Mouse (Mus musculus): ENCODE data around the gene 9130019O22Rik.
"Not testable (repeated sequence)": the region's sequence is repeated elsewhere in the genome, so short reads cannot be mapped to it uniquely, and the experiment has no call there.

Gene 9130019O22Rik

DNA sequence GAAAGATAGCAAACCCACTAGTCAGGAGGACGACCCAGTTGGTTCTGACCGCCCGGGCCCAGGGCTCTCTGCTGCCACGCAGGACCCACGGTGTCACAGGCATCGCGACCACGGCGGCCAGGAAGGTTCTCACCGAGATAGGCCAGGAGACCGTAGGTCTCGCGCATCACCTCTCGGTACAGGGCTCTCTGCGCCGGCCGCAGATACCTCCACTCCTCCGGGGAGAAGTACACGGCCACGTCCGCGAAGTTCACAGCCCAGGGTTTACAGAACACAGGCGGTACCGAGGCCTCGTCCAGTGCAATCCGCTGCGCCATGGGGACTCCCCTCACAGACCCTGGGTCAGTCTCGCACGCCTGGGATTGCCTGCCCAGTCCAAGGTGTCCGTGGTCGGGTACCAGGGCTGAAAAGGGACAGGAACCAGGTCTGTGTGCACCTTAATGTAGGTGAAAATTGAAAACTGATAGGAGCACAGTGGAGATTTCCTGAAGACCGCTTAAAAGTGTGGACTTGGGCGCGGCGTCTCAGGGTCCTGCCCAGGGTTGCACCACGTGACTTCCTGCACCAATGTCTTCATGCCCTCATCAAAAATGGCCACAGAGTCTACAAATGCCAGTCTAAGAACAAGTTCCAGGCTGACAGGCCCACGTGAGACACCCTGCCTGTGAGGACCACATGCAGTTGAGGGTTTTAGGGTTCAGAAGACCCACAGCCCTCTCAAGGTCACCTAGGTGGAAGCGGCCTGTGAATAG is at the start of gene 9130019O22Rik:
9130019O22Rik (minus strand) TSS at position 526 of the 752 bp plus-strand sequence.
- peak; percentile 71 to 87 for DNase-seq (ENCODE audit: low spot score in 2 of 2)

DNA sequence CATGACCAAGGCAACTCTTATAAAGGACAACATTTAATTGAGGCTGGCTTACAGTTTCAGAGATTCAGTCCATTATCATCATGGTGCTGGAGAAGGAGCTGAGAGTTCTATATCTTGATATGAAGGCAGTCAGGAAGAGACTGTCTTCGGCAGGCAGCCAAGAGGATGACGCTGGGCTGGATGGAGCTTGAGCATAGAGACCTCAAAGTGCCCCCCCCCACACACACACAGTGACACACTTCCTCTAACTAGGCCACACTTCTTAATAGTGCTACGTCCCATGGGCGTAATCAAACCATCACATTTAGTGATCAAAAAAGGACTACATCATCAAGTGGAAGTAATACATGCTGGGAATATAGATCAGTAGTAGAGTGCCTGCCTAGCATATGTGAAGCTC is 48.2 kb upstream of the 9130019O22Rik start:
- no peak for DNase-seq (ENCODE audit: low spot score in 2 of 2)

DNA sequence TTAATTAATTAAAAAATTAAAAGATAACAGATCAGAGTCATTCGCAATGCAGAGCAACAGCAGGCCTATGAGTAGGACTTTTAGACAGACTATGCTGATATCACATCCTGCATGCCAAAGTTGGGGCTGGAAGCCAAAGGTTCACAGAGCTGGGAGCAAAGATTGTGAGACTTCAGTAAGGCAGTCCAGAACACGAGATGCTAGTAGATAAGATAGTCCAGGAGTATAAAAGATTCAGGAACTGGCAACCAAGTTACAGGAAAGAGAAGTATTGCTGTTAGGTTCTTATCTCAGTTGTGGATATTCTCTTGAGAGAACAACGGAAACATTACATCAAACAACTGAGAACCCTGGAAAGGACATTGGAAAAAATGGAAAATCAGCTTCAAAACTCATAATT is 39.4 kb upstream of the 9130019O22Rik start:
- DNase-seq (ENCODE audit: low spot score in 2 of 2): no peak

DNA sequence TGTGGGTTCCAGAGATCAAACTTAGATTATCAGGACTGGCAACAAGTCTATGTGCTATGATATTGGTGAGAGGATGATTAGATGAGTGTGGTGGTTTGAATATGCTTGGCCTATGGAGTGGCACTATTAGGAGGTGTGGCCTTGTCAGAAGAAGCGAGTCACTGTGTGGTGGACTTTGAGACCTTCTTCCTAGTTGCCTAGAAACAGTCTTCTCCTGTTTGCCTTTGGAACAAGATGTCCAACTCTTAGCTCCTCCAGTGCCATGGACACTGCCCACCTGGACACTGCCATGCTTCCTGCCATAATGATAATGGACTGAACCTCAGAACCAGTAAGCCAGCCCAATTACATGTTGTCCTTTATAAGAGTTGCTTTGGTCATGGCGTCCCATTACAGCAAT is 38.9 kb upstream of the 9130019O22Rik start:
- DNase-seq (ENCODE audit: low spot score in 2 of 2): no peak

DNA sequence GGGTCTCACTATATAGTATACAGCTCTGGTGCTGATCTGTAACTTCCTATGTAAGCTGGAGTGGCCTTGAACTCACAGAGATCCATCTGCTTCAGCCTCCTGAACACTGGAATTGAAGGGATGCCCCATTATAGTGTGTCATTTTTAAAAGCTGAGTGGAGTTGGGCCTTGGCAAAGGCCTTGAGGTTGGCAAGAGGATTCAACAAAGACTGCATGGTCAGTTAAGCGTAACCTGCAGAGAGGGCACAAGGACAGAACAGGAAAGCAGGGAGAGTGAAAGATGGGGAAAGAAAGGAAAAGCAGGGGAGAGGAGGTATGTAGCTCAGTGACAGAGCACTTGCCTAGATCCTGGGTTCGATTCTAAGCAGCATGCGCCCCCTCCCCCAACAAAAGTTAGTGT is 38.3 kb upstream of the 9130019O22Rik start:
- DNase-seq (ENCODE audit: low spot score in 2 of 2): no peak

DNA sequence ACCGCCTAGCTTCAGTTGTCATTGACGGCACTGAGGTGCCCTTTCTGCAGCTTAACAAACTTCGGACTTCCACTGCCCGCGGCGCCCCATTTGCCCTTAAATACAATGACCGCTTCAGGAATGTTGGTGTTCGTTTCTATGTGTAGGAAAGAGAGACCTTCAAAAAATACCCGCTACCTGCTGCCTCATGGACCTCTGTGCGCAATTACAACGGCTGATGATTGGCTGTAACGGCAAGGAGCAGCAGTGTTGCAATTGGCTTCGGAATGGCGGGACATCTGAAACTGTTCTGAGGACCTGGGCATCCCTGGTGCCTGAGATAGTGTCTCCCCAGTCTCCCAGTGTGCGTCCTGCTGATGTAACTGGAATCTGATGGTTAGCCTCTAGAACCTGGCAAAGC is 35.3 kb upstream of the 9130019O22Rik start:
- DNase-seq (ENCODE audit: low spot score in 2 of 2): peak; percentile 13 to 19

DNA sequence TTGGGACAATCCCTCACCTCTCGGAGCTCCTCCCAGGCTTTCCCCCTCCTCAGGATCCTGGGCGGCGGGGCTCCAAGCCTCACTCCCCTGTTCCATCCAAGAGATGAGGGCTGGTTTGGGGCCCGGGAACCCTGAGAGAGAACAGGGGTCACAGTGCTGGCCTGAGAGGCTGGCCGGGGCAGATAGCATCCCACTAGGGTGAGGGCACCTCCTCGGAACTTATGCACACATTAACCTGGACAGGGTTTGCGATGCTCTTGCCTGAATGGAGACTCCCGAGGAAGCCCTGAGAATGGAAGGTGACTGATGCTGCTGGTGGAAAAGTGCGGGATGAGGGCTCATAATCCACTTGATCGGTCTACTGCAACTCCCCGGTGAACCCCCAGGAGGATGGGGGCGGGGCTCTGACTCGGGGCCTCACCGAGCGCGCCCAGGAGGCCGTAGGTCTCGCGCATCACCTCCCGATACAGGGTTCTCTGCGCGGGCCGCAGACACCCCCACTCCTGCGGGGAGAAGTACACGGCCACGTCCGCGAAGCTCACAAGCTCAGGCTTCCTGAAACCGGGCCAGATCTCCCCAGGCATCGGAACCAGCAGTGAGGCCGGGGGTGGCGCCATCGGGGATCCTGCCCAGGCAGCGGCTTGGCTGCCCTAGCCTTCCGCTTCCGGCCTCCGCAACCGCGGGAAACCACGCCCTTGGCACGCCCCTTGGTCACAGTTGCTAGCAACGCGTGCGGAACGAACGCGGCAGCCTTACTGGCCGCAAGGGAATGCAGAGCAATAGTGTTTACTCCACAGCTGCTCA is 34.6 kb upstream of the 9130019O22Rik start, which contains the start of gene Zfp688:
Zfp688 (minus strand) TSS at position 681 of the 804 bp plus-strand sequence.
- peak; percentile 81 to 86 for DNase-seq (ENCODE audit: low spot score in 2 of 2)

DNA sequence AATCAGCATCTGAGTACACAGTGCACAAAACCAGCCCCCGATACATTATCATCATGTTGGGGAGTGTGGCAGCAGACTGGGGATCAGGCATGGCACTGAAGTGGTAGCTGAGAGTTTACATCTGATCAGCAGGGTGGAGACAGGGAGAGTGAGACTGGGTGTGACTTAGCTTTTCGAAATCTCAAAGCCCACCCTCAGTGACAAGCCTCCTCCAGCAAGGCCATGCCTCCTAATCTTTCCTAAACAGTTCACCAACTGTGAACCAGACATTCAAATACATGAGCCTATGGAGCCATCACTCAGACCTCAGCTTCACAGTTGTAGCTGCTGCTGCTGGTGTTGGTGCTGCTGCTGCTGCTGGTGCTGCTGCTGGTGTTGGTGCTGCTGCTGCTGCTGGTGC is 24.5 kb upstream of the 9130019O22Rik start:
- DNase-seq (ENCODE audit: low spot score in 2 of 2): no peak

DNA sequence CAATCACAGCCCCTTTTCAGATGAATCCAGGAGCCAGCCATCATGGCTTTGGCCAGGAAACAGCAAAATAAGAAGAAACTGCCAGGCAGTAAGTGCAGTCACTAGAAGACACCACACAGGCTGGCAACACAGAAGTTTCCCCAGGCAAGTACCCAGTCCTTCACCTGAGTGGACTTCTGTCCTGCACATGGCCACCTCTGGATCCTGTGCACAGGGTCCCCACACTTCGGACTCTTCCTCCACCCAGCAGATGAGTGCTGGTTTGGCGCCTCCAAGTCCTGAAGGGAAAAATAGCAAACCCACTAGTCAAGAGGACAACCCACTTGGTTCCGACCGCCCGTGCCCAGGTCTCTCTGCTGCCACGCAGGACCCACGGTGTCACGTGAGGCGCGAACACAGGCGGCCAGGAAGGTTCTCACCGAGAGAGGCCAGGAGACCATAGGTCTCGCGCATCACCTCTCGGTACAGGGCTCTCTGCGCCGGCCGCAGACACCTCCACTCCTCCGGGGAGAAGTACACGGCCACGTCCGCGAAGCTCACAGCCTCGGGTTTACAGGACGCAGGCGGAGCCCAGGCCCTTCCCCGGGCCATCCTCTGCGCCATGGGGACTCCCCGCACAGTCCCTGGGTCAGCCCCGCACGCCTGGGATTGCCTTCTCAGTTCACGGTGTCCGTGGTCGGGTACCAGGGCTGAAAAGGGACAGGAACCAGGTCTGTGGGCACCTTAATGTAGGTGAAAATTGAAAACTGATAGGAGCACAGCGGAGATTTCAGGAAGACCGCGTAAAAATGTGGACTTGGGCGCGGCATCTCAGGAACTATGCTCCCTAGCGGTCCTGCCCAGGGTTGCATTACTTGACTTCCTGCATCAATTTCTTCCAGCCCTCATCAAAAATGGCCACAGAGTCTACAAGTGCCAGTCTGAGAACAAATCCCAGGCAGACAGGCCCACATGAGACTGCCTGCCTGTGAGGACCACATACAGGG is 19.3 kb upstream of the 9130019O22Rik start, which contains the start of gene Zfp764:
Zfp764 (minus strand) TSS at position 821 of the 986 bp plus-strand sequence.
- peak; percentile 77 to 83 for DNase-seq (ENCODE audit: low spot score in 2 of 2)

DNA sequence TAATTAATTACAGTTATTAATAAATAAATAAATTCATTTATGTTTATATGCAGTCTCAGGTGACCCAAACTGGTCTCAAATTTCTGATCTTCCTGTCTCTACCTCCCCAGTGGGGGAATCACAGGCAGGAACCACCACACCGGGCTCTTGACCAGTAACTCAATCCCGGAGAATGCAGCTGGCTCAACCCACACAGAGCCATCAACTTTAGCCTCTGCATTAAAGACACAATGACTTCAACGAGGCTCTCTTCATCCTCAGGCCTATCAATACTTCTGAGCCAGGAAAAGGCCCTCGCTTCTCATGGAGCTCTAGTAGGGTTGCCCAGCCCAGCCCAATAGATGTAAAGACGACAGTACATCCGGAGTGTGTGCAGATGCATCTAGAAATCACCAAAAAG is 17.1 kb upstream of the 9130019O22Rik start:
- DNase-seq (ENCODE audit: low spot score in 2 of 2): not testable (repeated sequence)

DNA sequence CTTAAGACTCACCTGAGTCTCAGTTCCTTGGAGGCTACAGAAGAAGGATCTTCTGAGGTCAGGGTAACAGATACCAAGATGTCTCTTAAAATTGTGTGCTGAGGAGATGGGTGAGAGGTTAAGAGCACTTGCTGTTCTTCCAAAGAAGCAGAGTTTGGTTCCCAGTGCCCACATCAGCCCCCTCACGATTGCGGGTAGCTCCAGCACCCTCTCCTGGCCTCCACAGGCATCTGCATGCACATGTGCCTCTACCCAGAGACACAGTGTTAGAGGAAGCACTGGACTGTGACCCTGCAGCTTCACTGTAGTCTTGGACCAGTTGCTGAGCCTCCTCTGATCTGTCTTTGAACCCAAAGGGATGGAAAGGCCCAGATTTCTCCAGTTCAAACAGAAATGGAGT is 16.0 kb upstream of the 9130019O22Rik start:
- DNase-seq (ENCODE audit: low spot score in 2 of 2): no peak

DNA sequence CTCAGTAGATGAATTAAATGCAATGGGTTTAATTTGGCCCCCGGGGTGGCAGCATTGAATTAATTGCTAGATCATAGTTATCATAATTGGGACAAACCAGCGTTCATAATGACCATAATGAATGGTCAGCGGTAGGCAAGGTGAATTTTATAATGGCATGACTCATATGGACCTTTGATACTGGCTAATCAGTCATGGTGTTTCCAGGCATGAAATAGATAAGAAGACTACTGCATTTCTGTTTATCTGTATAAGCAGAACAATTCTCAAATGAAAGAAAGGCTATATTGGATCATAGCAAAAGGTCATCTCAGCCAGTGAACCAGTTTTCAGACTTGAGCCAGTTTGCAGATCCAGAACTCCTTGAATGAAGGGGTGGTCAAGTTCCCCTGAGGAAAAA is 13.4 kb upstream of the 9130019O22Rik start:
- no peak for DNase-seq (ENCODE audit: low spot score in 2 of 2)

DNA sequence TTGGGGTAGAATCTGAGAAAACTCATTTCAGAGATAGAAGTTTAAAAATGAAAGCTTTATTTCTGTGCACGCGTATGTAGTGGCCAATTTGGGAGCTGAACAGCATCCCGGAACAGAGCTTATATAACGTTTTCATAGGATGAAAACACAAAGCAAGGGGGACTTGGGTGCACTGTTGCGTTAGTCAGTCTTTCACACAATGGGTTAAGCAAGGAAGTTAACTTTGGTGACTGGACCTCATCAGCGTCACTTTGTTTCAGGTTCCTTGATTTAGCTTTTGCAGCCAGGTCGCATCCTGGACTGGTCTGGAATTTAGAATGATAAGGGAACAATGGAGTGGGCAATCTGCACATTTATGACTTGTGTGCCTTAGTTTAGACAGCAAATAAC is 7.0 kb upstream of the 9130019O22Rik start:
- DNase-seq (ENCODE audit: low spot score in 2 of 2): no peak

DNA sequence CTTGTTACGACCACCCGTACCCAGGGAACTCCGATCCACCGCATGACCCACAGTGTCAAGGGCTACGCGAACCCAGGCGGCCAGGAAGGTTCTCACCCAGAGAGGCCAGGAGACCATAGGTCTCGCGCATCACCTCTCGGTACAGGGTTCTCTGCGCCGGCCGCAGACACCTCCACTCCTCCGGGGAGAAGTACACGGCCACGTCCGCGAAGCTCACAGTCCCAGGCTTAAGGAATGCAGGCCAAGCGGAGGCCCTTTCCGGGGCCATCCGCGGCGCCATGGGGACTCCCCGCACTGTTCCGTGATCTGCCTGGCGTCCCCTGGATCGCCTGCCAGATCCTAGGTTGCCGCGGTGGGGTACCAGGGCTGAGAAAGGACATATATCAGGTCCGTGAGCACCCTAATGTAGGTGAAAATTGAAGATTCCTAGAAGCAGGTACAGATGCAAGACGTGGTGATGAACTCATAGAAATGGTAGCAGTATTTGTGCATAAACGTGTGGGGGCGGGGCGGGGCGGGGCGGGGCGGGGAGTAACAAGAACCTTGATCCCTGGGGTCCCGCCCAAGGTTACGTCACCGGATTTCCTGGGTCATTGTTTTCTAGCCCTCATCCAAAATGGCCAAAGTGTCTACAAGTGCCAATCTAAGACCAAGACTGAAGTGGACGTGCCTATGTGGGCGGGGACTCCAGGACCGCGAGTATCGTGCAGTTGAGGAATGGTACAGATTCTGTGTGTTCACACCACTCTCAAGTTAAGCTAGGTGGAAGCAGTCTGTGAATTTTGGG is 6.4 kb upstream of the 9130019O22Rik start, which contains the start of gene E430018J23Rik:
E430018J23Rik (minus strand) TSS at position 473 of the 787 bp plus-strand sequence.
- DNase-seq (ENCODE audit: low spot score in 2 of 2): peak; percentile 91 to 95

DNA sequence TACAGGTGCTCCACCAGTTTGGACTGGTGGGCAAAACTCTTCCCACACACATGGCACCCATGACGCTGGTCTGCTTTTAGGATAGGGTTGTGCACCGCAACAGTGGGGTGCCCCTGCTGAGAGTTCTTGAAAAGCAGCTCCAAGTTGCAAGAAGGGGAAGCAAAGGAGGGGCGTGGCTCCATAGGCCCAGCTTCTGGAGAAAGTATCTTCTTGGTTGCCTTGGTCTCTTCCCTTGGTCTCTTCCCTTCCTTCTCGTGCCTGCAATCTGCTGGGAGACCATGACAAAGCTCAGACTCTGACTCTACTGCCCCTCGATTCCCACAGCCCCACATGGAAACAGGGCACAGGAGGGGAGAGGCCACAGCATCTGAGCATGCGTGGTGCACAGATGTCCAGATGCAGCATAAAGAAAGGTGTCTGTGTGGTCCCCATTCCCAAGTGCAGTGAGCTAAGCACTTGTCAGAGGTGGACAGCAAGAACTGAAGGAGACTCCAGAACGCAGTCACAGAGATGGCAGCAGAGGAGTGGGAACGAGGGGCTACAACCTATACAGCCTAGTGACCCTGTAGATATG is 5.4 kb upstream of the 9130019O22Rik start:
- DNase-seq (ENCODE audit: low spot score in 2 of 2): no peak

DNA sequence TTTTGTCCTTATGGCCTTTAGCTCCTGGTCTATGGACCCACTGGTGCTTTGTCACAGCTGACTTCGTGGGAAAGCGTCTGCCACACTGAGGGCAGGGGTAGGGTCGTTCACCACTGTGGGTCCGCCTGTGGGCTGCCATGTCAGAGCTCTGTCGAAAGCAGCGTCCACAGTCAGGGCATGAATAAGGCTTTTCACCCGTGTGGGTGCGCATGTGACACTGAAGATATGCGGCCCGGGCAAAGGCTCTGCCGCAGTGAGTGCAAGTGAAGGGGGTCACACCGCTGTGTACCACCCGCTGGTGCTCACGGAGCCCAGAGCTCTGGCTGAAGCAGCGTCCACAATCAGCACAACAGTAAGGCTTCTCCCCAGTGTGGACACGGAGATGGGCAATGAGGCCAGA is 4.6 kb upstream of the 9130019O22Rik start:
- no peak for DNase-seq (ENCODE audit: low spot score in 2 of 2)

DNA sequence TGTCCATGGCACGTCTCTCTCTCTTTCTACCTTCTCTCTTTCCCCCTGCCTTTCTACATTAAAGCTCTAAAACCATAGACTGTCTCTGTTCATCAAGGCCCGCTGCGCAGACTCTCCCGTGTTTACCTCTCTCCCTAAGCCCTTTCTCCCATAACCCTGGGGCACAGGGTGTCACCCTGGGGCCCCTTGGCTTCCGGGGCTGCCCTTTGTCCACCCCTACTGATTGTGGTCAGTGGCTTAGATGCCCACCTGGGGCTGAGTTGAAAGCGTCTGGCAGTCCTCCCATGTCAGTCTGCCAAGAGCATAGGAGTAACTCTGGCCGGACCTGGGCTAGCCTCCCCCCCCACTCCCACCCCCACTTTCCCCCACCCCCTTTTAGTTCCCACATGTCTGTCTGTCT is 3.3 kb upstream of the 9130019O22Rik start:
- no peak for DNase-seq (ENCODE audit: low spot score in 2 of 2)

DNA sequence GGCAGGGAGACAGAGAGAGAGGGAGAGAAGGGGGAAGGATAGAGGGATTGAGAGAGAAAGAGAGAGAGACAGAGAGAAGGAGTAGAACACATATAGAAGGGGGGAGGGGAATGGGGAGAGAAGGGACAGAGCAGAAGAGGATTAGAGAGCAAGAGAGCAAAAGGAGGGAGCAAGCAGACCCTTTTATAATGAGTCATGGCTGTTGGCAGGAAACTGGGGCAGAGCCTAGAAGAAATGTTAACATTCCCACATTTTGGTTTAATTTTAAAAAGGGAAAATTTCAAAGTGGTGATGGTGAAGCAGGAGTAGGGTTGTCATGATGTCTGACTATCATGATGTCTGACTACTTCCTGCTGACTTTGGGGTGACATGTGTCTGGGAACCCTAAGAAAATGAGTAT is 1.2 kb upstream of the 9130019O22Rik start:
- not testable (repeated sequence) for DNase-seq (ENCODE audit: low spot score in 2 of 2)

DNA sequence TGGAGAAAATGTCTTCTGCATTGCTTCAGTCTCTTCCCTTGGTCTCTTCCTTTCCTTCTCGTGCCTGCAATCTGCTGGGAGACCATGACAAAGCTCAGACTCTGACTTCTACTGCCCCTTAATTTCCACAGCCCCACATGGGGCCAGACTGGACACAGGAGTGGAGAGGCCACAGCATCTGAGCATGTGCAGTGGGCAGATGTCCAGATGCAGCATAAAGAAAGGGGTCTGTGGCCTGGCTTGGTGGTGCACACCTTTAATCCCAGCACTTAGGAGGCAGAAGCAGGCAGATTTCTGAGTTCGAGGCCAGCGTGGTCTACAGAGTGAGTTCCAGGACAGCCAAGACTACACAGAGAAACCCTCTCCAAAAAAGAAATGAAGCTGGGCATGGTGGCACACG is 1.4 kb downstream of the 9130019O22Rik start:
- DNase-seq (ENCODE audit: low spot score in 2 of 2): not testable (repeated sequence)

DNA sequence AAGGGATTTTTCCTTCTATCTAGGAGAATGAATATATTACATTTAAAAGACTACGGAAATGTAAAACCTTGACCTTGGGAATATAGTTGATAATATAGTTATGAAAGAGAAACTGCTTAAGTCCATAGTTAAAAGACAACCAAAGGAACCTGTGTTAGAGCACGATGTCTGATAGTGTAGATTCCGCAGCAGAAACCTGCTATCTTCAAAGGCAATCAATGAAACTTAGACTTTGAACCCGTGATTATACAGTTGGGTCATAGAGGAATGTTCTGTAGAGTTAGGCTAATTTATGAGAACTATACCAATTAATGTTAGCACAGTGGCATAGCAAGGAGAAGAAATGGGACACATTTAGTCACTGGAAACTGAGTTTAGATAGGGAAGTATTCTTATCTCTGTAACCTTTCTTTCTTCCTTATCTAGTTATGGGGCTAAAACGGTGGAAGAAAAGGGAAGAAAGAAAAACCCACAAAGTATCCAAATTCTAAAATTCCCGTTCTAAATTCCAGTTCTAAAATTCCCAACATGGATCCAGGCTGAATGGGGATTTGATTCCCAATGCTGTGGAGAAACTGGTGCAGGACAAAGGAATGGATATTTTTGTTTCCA is 8.6 kb downstream of the 9130019O22Rik start:
- DNase-seq (ENCODE audit: low spot score in 2 of 2): no peak
